Mouse (Mus musculus) adrenal gland, postnatal 4 days (tissue): Measurements from ENCODE around the gene Wdr92. TPM values are rescaled to one million over a fixed set of nuclear protein-coding genes. Genes with fewer than 3 reads are reported as not detected.

ENCODE experiments used
- DNase-seq, 2 experiments: peaks; one replicate each; pipeline ENCODE4 v3.0.0; 2021 to 2022; ENCODE audit warnings: low spot score in 2 of 2, mixed read lengths in 2 of 2
- long read RNA-seq, 2 experiments: library from polyadenylated mRNA; stranded (forward); transcript quantifications; one replicate each; pipeline ENCODE4 v2.0.0; 2021
- total RNA-seq, 2 experiments: library from RNA; stranded (reverse); gene quantifications; 2 replicates each; pipeline ENCODE4 v1.2.3; 2021

The Wdr92 gene
- 10 to 100 TPM; 16.2 to 20.6 TPM for total RNA-seq
- long read RNA-seq, experiment 1, transcript Wdr92-201 (8 exons, 2,002 nt), result major isoform, 15 of 29 reads
- long read RNA-seq, experiment 1, partial matches to known transcripts, result 0 of 29 reads
- long read RNA-seq, experiment 1, other reads (novel, unspliced or antisense), result 14 of 29 reads
- long read RNA-seq, experiment 2, transcript Wdr92-201 (8 exons, 2,002 nt), result major isoform, 27 of 51 reads
- long read RNA-seq, experiment 2, partial matches to known transcripts, result 1 of 51 reads
- long read RNA-seq, experiment 2, other reads (novel, unspliced or antisense), result 23 of 51 reads

GRCm38 (mm10) chr11:17181807-17182206, at the start of gene Wdr92:
Gene Wdr92, plus strand, starts transcription at chr11:17182107.
- no peak for DNase-seq

- DNase-seq, result no peak
These were observed 46.3 kb upstream of the Wdr92 start for GRCm38 (mm10) chr11:17135638-17136037.

DNA sequence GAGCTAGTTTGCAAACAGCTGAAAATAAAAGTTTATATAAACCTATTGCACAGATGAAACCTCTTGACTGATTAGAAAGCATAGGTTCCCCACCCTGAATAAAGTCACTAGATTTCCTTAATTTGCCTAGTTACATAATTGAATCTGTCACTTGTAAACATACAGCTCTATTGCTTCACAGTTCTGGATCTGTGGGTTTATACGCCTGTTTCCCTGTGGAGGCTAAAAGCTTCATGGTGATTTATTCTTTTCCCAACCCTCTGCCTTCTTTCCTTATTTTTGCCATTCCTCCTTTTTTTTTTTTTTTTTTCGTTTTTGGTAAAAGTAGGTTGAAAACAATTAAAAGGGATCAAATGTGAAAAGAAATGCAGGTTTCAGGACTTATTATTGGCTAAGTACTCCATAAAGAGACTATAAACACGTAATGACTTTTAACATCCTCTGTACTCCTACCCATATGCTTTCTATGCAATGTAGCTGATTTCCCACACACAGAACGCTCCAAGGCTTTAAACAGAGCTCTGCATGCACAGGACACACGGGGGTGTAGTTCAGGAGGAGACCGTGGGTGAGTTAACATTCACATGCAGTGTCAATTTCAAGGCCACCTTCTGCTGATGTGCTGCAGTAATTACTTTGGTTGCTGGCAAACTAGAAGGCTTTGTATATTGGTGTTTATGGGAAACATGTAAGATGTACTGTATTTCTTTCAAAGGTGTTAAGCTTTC, 43.4 kb upstream of the Wdr92 start:
- no peak for DNase-seq

DNA sequence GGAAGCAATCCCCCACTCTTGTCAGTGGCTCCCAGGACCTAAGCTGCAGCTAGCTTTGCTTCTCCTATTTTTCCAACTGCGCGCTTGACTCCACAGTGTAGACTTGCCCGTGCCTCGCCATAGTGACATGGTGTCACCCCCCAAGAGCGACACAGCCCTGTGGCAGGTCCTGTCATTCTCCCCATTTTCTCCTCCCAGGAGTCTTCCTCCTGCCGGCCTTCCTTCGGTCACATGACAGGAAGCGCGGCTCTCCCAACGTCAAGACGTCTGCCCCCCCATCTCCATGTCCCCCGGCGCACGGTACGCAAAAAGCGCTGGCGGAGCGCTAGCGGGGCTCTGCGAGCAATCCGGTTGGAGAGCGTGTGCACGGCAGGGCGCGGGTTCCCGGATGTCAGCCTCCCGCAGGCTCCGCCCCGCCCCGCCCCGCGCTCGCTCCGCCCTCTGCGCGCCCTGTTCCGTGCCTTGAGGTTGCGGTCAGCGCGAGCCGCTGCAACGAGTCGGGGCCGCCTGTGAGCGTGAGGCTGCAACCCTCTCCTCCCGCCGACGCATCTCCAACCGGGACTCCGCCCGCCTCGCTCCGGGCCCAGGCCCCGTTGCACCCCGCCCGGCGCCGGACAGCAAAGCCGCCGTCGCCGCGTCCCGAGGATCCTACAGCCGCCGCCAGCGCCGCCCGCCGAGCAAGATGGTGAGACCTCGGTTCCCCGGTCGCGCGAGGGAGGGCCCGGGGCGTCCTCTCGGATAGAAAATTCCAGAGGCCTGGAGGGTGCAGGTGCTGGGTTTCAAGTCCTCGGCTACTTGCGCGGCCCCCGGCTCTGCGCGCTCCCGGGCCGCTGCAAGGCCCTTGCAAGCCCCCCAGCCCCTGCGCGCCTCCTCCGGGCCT, 22.8 kb upstream of the Wdr92 start, which contains the start of gene Ppp3r1:
Ppp3r1 (plus strand) TSS at position 406 of the 880 bp plus-strand sequence.
- DNase-seq, result peak; percentile 94 to 96

DNA sequence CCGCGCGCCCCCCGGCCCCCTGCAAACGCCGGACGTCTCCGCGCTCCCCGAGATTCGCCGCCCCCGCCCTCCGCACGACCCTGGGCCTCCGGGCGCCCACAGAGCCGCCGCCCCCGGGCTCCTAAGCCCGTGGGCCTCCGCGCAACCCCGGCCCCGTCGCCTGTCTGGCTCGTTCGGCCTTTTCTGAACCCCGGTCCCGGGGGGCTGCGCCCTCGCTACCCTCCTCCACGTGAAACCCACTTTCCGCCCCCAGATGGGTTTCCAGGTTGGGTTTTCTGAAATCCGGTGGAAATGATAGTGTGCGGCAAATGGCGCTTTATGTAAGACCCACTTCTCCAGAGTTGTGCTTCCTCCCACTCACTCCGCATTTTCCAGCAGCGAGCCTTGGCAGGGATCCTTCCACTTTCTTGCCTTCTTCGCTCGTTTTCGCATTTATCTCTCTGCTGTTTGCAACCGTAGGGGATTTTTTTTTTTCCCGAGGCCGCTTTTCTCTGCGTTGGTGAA, 22.1 kb upstream of the Wdr92 start:
- DNase-seq, result peak; percentile 7 to 13

DNA sequence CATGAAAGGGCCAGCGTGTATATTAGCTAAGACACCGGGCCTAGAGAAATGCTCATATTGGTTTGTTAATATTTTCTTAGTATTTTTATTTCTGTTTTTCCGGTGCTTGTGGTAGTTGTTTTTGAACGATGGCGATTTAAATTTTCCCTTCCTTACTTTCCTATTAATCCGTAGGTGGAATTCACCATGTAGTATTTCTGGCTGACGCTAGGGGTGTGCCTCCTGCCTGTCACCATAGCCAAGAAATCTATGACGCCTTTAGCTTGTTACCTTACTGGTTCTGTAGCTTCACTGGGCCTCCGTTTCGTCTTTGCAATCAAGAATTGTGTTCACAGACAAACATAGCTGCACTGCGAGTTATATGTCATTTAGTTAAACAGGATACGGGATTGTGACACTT, 21.7 kb upstream of the Wdr92 start:
- DNase-seq, result peak in 1 of 2 experiments; percentile 8

- no peak for DNase-seq
These were observed 18.0 kb upstream of the Wdr92 start for GRCm38 (mm10) chr11:17163956-17164355.

DNA sequence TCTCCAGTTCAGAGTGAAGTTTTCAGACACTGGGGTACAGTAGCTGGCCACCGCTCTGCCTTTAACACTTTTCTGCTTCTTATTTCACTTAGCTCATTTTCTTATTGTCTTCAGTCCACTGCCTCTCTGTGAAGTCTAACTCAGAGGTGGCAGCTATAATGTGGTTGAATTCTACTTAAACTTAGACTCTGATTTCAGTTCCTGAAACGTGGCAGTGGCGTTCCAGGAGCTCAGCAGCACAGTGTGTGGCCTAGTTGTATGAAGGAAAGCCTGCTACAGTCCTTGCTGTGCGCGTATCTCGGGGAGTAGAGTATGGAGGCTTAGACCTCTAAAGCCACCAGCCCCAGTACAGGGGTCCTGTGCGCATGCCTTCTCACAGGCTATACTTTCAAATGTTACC, 15.3 kb upstream of the Wdr92 start:
- DNase-seq, result no peak

- no peak for DNase-seq
These were observed 12.6 kb upstream of the Wdr92 start for GRCm38 (mm10) chr11:17169262-17169661.

GRCm38 (mm10) chr11:17170938-17171729, 10.8 kb upstream of the Wdr92 start:
- DNase-seq, result no peak

GRCm38 (mm10) chr11:17172300-17172699, 9.6 kb upstream of the Wdr92 start:
- no peak for DNase-seq

DNA sequence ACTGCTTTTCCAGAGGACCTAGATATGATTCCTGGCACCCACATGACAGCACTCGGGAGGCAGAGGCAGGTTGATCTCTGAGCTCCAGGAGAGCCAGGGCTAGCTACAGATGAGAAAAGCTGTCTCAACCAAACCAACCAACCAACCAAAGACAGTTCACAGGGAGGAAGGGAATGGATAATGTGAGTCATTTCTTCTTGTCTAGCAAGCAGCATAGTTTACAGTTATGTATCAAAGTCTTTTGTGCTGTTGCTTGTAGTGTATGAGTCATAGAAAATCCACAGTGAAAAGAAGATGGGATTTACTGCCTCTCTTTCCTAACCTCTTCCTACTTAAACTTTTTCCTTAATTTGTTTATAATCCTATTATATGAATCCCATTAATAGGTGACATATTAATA, 5.3 kb upstream of the Wdr92 start:
- DNase-seq, result no peak

GRCm38 (mm10) chr11:17180753-17181152, 1.2 kb upstream of the Wdr92 start:
- DNase-seq, result no peak

- DNase-seq, result no peak
These were observed 1.3 kb downstream of the Wdr92 start for GRCm38 (mm10) chr11:17183165-17183564.

GRCm38 (mm10) chr11:17187649-17188048, 5.7 kb downstream of the Wdr92 start:
- no peak for DNase-seq

- no peak for DNase-seq
These were observed 6.9 kb downstream of the Wdr92 start for GRCm38 (mm10) chr11:17188786-17189185.

- DNase-seq, result no peak
These were observed 10.4 kb downstream of the Wdr92 start for GRCm38 (mm10) chr11:17192151-17192844.

DNA sequence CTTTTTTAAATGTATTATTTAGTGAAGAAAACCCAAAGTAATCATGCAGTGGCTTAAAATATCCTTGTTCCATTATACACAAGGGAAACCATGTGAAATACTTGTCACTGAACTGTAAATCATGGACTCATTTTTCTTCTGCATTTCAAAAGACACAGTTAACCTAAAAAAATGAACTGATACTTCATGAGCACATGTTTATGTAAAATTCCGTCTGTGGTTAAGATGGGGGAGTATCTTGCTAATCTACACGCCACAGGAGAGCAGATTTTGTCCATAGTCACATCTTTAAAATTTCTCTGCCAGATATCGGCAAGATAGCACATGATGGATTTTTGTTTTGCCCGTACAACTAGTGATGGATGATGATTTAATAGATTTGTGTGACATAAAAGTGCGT, 17.3 kb downstream of the Wdr92 start:
- no peak for DNase-seq

DNA sequence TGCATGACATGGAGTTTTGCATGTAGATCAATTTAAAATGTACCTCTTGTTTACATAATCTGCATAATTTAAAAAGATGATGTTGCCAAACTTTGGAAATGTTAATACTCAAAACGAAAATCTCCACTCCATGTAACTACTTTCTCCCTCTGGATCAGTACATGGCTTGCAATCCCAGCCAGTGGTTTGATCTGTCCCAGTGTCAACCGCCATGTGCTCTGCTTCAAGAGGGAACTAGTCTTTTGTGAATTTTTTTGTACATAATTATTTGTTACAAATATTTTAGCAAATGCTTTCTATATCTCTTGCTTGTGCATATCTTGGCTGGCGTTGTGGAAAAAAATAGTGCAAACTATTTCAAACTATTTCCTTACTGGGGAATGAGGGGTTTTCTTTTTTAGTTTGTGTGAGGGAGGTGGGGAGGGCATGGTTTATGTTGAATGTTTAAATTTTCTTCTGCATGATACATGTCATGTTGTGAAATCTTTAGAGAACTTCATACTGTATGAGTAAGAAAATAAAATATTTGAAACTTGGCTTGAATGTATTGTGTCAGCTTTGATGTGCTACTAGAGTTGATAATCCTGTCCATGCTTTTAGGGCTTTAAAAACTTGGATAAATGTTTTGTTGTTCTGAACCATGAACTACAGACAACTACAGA, 18.1 kb downstream of the Wdr92 start:
- no peak for DNase-seq
